Mouse (Mus musculus) WW6 (cell line): Measurements from ENCODE around the gene 2610001J05Rik.

Source experiments
- DNase-seq: peaks from one replicate; pipeline ENCODE4 v3.0.0-alpha.2; 2013; ENCODE audit warnings: low read depth, low spot score

Gene 2610001J05Rik

GRCm38 (mm10) chr6:13835720-13836665, 35.3 kb downstream of the 2610001J05Rik start:
- DNase-seq: no peak

DNA sequence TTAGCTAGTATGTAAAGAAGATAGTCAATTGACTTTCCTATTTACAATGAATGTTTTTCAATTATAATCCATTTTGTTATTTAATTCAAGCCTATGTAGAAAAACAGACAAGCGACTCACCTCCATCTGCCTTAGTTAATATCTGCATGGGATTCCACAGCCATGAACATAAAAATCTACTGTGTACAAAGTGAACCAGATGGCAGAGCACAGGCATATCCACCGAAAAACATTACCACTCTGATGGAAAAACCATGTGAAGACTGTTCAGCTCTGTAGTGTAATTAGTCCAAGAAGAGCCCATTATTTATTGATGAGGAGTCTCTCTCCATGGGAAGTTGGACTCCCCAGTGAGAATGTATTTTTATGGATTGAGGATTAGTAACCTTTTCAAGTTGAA, 38.5 kb downstream of the 2610001J05Rik start:
- DNase-seq: no peak

- no peak for DNase-seq
These were observed 42.4 kb downstream of the 2610001J05Rik start for GRCm38 (mm10) chr6:13828877-13829276.
